Mouse (Mus musculus) kidney, adult 9 months (tissue): ENCODE measurements around the gene Celf5.
A peak's percentile ranks its signal among the peaks of the same experiment; 100 is the strongest.

Experiments used
- DNase-seq: peaks from one replicate; pipeline ENCODE4 v3.0.0; 2022

Celf5 gene

DNA sequence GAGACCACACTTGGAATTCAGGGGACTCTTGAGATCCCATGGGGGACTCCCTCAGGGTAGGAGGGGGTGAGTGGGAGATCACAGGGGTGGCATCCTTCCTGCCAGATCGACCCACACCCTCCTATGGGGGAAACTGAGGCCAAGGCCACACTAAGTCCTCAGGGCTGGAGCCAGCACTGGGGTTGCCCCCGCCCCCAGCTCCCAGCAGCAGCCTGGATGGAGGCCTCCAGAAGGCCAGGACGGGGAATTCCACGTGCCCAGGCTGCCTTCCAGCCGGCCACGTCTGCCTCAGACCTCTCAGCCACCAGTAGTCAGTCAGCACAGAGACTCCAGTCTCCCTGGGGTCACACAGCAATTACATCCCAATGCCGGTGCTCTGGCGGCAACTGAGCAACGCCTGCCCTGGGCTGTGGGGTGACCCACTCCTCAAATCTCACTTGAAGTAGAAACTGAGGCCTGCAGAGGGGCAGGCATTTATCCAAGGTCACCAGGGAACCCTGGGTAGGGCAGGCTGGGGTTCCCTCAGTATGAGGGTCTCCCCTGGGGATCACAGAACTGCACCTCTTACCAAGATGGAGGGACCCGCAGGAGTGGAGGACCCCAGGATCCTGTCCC, 57.2 kb downstream of the Celf5 start:
- peak; percentile 72 for DNase-seq

DNA sequence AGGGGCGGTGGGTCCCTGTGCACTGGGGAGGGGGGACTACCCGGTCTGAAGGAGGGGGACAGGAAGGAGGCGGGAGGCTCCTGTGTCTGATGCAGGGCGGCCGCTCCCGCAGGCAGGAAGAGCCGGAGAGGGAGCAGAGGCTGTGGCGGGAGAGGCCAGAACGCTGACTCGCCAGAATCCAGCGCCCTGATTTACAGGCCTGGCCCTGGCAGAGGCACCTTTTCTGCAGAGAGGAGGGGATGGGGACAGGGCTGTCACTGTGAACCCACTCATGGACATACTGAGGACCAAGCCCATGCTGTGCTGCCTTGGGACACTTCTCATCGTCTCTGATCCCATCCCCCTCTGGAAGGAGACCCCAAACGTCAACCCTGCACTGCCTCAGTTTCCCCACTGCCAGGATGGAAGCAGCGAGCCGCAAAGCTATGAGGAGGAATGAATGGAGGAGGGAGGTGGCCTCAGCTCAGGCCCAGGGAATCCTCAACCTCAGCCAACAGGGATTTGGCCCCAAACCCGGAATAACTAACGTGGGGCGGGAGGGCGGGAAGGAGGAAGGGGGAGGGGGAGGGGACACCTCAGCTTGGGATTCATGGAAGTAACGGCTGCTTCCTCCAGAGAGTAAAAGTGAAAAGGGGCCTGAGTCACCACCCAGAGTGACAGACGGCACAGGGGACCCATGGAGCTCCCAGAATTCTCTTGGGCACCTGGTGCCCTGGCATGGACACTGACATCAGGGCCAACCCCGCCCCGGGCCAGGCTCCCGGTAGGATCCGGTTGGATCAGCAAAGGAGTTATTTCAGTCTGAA, 58.1 kb downstream of the Celf5 start:
- DNase-seq, result peak; percentile 86

DNA sequence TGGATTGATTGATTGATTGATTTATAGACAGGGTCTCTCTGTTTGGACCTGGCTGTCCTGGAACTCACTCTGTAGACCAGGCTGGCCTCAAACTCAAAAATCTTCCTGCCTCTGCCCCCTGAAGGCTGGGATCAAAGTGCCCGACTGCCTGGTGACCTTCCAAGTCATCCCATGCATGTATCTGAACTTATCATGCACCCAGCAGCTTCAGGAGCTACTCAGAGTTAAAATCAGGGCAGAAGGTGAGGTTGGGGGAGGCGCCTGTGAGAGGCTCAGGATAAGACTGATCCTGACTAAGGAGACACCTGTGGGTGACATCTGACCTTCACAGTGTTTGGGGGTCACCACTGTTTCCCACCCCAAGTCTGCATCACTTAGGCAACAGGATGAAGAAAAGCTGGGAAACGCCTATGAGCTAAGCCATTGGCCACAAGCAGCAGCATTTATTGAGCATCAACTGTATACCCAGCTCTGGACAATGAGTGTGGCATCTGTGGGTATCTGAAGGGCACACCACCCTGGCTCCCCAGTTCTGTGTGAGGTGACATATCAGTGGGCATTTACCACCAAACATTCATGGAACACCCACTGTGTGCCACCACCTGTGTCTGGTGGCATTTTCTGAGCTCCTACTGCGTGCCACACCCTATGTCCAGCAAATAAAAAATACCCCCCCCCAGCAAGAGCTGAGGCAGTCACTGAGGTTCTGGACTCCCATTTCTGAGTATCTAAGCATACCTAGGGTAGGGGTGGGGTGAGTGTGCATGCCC, 58.8 kb downstream of the Celf5 start:
- DNase-seq, result peak; percentile 32

DNA sequence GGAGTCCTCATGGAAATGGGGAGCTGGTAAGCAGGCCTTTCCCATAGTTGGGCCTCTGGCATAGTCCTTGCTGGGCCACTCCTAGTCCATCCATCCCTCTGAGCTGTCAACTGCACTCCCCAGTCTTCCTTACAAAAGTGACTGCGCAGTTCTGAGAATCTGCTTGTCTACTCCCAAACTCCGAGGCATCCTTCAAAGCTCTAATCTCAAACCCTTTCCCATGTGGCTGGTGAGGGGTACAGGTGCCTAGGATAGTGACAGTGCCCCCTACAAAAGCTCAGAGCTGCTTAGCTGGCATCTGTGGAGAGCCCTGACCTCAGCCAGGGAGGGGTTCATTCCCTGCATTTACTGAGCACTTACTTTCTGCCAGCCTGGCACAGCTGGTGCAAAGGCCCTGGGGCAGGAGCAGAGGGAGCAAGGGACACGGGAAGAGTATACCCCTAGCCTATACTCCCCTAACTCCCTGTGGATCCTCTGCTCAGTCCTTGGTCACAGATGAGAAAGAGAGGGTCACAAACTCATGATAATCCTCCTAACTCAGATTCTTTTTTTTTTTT, 59.8 kb downstream of the Celf5 start:
- DNase-seq, result peak; percentile 14

DNA sequence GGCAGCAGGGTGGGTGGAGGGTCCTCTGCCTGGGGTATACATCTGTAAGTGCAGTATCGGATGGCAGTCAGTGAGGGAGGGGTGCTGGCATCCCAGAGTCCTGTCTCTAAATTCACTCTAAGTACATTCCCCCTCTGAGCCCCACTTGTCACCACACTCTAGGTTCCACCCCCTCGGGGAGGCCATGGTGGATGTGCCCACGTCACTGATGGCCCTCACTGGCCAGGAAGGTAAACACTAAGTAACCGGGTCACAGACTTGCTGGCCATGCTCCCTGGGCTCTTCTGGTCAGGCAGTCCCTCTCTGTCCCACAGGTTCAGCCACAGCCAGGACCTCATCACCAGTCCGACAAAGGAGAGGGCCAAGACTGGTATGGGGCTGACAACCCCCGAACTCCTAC, 60.3 kb downstream of the Celf5 start:
- DNase-seq, result peak; percentile 23

- peak; percentile 31 for DNase-seq
Observed at GRCm38 (mm10) chr10:81421797-81422100, 60.8 kb downstream of the Celf5 start.

DNA sequence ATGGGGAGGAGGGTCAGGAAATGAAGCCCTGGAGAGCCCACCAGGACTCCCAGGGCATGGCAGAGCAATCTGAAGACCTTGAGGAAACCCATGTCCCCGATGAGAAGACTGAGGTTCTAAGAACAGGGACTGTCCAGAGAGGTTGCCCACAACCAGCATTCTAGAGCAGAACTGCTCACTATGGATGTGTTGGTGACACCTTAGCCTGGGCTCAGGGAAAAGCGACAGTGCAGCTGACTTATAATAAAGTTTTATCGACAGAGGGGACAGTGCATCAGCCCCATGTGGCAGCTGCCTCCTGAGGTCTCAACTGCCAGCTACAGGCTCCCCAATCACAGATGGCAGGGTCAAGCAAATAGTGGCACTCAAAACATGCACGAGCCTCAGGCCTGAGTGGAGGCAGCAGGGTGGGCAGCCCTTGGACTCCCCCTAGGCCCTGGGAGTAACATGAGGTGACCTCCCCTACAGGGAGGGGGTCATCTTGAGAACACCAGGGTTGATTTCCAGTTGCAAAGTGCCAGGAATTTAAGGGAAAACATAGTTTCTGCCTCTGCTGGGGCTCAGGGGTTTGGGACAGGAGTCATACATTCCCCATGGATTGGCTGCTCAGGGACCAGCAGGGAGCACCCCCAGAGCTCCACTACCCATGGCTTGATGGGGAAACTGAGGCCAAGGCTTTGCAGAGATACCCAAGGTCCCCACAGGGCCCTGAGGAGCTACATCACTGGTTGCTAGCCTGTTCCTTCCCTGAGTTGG, 61.3 kb downstream of the Celf5 start:
- DNase-seq, result no peak

DNA sequence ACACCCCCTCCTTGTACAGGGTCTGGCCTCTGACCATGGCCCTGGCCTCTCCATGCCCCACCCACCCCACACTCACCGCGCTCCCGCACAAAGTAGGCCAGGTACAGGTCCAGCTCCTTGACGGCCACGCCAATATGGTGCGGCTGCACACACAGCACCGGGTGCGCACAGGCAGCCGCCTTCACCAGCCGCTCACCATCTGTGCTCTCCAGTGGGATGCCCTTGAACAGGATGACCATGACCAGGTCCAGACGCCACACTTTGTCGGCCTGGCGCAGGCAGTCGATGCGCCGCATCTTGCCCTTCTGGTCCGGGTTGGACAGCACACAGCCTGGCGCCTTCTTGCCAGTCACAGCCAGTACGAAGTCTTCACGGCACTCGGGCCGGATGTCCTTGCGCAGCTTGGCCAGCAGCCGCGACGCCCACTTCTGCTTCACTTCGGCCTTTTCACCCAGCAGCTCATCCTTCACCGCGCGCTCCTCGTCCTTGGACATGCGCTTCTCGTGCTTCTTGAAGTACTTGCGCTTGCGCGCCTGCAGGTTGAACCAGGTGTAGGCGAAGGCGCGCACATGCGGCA, 62.2 kb downstream of the Celf5 start:
- DNase-seq, result peak; percentile 20

DNA sequence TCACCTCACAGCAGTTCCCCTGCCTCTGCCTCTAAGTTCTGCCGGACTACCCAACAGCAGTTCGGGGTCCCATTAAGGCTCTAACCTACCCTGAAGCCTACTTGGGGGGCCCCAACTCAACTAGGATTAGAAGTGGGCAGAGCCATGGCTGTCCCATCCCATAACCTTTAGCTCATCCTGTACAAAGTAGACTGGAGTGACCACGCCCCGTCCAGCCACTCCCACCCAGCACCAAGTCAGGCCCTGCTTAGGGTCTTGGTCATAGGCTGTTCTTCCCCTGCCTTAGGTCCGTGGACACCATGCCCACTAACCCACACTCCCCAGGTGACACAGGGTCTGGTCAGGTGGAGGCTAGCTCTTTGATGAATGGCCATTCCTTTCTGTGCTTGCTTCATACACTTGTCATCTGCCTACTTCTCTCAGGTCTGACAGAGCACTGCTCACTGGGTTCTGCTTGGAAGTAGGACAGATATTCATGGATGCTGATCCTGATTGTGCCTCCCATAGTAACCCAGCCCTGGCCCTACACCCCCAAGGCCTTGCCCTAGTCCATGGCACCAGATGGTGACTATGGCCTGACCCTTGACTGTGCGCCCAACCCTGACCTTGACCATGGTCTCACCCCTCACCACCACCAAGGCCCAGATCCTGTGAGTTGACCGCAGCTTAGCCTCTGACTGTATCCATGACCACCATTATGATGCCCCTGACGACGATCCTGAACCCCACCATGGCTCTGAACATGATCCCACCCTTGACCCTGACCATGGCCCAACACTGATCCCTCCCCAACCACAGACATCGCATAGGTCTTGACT, 63.2 kb downstream of the Celf5 start:
- DNase-seq, result peak; percentile 11

- DNase-seq, result no peak
Observed at GRCm38 (mm10) chr10:81418216-81419070, 64.1 kb downstream of the Celf5 start.

GRCm38 (mm10) chr10:81417227-81418215, 65.0 kb downstream of the Celf5 start:
- DNase-seq, result no peak

DNA sequence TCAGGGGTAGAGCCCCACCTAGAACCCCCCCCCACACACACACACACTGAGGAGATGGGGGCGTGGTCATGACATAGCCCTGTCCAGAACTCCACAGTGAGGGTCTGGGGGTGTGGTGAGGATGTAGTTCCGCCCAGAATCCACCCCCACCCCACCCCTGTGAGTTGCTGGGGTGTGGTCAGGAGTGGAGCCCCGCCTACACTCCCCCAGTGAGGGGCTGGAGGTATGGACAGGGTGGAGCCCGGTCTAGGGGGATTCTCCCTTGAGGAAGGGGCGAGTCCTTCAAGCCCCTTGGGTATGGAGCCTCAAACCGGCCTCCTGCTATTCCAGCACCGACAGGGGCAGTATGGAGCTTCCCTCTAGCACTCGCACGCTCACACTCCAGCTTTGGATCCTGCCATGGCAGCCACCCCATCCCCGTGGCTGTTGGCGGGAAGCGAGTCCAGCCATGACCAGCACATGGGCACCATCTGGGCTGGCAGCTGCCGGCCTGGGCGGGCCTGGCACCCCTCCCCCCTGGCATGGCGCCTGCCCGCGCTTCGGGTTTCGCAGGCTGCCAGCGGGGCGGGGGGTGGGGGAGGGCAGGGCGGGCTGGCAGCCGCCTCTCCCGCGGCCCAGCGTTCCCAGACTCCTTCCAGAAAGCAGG, 65.8 kb downstream of the Celf5 start:
- DNase-seq, result peak; percentile 90

GRCm38 (mm10) chr10:81415549-81416310, 66.8 kb downstream of the Celf5 start:
- DNase-seq, result peak; percentile 48

GRCm38 (mm10) chr10:81415146-81415545, 67.4 kb downstream of the Celf5 start:
- peak; percentile 40 for DNase-seq

DNA sequence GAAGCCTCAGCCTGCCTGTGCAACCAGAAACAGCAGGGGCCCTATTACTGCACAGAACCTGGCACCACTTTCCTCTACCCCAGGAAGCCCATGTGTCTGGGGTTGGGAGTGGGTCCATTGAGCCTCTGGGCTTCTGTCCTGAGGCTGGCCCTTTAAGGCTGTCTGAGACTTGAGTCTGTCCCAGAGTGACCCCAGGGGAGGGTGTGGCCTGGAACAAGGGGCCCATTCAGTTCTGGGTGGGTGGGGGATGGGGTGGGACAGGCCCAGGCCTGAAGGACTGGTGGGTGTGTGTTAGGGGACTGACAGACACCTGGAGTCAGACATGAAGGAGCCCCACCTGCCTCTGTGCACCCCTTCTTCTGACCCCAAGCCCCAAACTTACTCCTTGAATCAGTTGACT, 67.8 kb downstream of the Celf5 start:
- DNase-seq, result peak; percentile 79

DNA sequence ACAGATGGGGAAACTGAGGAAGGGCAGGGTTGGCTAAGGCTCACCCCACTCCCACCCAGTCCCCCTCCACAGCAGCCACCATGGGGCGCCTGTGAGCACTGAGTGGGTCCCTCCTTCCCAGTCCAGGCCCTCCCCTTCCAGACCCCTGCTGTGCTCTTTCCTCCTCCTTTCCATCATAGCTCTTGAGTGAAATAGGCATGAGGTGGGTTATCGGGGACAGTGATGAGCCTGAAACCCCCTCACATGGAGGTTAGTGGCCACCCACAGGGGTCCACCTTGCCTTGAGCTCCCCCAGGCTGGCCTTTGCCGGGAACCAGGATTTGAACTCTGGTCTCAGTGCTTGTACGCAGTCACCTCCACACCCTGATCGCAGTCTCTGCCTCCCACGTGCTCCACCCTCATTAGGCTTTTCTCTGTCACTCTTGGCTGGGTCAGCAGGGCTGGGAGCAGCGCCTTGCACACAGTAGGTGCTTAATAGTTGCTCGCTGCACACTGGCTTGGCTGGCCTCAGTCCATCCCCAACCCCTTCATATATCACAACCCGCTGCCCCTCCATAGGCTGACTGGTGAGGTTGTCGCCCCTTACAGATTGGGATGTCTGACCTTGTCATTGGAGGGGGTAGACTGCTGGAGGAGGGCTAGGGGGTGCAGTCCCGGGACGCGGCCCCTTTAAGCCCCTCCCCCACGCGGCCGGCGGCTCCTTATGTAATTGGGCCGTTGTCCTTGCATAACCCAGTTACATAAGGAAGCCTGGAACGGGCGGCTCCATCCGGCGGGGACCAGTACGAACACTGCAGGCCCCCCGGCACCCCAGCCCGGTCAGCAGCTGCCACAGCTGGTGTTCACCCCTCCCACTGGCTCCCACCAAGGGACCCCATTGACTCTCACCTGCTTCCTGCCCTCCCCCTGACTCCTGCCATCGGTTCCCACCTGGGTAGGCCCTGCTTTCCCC, 68.9 kb downstream of the Celf5 start:
- DNase-seq, result peak; percentile 96
